Mouse (Mus musculus) heart, postnatal 36 days (tissue): Measurements from ENCODE around the gene Mipep. TPM values are rescaled to one million over a fixed set of nuclear protein-coding genes. Genes with fewer than 3 reads are reported as not detected.
A peak's percentile ranks its signal among the peaks of the same experiment; 100 is the strongest.

Experiments used
- DNase-seq, 2 experiments: peaks; one replicate each; pipeline ENCODE4 v3.0.0; 2021 to 2022
- intact Hi-C: fragments of 180-260 bp; cut with DNase I; formaldehyde crosslinking; loops from one replicate; pipeline ENCODE4 v1.15.1; 2025
- total RNA-seq, 2 experiments: library from RNA; stranded (reverse); gene quantifications; 2 replicates each; pipeline ENCODE4 v1.2.3; 2021

The Mipep gene
- 10 to 100 TPM; 61.9 to 62.4 TPM for total RNA-seq

DNA sequence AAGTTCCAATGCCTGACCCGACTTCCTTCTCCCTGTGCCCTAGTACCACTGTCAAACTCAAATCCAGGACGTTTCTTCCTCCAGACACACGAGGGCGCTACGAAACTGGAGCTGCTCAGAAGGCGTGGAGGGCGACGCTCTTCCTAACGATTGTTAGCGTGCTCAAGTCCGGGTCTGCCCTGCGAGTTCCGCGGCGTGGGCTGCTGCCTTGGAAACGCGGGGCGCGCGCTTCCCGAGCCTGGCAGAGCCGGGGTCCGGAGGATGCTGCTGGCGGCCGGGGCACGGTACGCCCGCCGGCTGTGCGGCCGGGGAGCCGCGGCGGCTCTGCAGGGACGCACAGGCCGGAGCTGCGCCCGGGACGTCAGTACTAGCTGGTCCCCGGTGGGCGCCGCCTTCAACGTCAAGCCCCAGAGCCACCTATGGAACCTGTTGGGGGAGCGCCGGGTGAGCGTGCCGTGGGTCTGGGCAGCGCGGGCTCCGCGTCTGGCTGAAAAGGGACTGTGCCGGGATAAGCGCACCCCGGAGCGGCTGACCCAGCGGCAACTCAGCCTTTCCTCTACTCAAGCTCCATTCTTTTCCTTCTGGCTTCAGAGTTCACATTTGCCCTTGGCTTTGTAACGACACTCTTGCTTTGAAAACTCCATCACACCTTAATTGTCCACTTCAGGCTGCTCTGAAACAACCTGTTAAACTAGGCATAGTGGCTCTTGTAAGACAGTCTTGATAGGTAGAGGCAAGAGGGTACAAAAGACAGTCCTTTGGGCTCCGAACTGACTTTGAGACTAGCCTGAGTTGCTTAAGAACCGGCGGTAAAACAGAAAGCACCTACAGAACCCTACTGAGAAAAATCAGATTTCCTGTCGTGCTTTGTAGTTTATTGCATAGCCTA lies at the start of gene Mipep:
Mipep (plus strand) TSS at position 147 of the 889 bp plus-strand sequence.
- DNase-seq = peak; percentile 82 to 86
- intact Hi-C loops = no loop called here

DNA sequence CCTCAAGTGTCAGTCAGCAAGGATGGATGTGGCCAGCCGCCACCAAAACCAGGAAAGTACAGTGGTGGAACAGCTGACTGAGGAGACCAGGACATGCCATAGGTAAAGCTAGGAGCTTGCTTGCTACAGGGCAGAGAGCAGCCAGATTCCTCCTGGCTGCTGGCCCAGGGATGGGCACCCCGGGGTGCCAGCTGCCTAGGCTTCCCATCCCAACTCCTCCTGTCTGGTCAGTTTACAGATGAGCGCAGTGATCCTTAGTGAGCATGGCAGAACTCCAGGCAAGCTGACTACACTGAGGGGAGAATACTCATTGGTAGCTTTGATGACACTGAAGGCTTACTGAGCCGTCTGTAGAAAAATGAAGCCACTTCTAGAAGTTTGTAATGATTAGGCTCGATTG lies 49.2 kb upstream of the Mipep start:
- no peak for DNase-seq
- intact Hi-C loops = no loop called here

DNA sequence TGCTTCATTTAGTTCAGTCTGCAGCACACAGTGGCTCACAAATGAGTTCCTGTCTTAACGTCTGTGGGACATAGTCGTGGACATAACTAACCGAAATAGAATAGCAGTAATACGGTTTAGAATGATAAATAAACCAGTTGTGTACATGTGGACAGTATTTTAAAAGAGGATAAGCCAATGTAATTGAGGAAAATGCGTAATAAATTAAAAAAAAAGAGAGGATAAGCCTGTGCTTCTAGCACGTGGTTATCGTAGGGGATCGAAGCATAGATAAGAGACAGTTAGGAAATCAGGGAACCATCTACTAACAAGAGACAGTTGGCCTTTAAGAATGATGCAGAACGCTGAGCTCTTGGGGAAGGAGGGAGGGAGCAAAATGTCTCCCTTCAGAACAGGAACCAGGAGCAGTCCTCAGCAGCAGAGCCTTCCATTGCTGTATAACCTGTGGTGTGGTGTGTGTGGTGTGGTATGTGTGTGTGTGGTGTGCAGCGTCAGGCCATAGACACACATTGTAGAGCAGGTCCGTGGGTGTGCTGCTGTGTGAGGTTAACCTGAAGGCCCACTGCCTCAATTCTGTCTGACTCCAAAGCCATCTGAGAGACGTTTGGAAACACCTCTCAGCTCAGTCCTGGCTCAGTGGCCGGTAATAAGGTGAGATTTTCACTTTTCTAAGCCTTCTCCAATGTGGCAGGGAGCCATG lies 48.4 kb upstream of the Mipep start:
- intact Hi-C loops = no loop called here
- peak in 1 of 2 experiments; percentile 32 for DNase-seq

DNA sequence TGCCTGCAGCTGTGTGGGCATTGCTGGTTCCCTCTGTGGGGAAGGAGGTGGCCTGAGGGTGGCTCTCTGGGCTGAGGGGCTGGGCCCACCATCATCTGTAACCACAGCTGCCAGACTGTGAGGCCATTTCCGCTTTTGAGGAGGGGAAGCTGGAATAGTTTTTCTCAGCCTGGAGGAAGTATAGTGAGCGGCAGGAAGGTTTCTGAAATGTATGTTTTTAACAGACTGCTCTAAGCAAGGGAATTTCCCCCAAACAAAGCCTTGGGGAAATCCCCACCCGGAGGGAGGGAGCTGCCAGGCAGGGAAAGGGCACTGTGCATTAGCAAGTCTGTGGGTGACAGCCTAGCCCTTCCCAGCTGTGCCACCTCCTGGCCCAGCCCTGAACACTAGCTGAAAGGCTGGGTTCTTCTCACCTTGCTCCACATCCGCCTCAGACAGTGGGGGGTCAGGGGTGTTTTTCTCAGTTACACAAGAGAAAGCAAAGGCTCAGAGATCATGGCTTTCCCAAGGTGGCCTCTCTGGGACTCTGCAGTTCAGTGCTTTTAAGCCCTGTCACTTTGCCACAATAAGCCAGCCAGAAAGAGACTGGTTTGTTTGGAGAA lies 47.7 kb upstream of the Mipep start:
- peak; percentile 55 to 65 for DNase-seq
- intact Hi-C loops = no loop called here

DNA sequence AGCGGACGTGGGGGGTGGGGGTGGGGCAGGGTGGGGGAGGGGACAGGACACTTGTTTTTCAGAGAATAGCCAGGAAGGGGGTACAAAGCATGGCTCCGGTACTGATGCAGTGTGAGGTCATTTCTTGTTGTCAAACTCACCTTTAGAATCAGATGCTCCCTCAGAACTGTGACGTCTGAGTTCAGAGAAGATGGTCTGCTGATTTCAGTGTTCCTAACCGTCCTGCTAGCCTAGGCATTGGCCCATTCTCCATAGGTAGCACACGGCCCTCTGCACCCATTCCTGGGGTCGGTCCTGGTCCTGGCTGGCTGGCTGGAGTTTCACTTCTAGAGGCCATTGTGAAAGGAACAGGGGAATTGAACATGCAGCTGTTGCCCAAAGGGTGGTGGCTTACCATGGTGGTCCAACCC lies 47.2 kb upstream of the Mipep start:
- DNase-seq = no peak
- intact Hi-C loops = no loop called here

DNA sequence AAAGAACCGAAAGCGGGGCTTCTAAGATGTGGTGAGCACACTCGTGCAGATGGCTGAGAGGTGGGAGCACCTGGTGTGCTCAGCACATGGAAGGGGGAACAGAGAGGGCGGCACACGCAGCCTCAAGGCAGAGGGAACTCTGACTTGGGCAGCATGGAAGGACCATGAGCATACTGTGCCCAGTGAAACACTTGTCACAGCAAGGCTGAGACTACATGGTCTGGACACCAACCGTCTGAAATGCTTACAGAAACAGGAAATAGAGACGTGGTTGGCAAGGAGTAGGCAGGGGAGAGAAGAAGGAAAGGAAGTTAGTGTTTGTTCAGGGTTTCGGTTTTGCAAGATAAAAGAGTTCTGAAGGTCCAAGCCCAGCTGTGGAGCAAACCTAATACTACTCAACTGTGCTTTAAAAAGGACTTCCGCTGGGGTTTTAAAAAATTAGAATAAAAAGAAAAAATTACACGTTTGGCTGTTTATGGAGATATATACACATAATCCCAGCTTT lies 45.9 kb upstream of the Mipep start:
- peak in 1 of 2 experiments; percentile 28 for DNase-seq
- intact Hi-C loops = no loop called here

DNA sequence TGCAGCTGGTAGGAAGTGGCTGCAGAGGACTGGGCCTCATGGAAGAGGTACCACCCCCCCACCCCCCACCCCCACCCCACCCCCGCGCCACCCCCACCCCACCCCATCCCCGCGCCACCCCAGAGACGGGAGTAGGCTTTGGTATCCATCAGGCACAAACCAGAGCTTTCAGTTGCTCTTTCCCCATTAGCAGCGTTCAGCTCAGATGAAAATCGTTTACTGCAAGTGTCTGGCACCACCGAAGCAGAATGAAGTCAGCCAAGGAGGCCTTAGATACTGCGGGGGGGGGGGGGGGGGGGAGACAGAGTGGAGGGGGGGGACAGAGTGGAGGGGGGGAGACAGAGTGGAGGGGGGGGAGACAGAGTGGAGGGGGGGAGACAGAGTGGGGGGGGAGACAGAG lies 45.2 kb upstream of the Mipep start:
- intact Hi-C loops = no loop called here
- DNase-seq = no peak

DNA sequence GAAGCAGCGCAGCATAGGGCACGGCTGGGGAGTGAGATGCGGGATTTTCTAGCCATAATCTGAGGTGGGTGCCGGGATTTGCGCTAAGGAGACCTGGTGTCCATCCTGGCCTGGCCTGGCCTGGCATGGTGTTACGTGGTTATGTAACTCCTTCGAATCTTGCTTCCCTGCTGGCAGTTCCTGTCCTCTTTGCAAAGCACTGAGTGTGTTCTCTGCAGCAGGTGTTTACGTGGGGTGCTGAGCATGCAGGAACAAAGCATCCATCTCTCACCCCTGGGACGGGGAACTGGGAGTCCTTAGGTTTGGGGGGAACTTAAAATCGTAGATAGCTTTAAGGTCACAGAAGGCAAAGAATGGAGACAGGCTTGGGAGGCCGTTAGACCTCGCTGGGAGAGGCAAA lies 44.8 kb upstream of the Mipep start:
- intact Hi-C loops = no loop called here
- peak in 1 of 2 experiments; percentile 41 for DNase-seq

DNA sequence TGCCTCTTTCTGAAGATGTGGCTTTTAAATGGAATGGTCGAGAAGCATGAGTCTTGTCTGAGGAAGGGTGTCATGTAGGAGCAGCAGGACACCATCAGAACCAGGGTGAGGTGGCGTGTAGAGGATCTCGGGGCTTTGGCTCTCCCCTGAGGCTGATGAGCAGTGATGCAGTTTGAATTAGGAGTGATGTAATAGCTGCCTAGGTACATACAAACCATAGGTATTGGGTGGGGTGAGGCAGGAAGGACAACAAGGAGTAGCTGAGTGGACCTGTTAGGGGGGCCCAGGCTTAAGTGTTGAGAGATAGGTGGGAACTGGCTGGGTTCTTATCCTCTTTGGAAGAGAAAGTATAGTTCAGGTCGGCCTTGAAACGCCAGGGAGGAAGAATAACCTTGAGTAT lies 43.9 kb upstream of the Mipep start:
- no peak for DNase-seq
- intact Hi-C loops = no loop called here

DNA sequence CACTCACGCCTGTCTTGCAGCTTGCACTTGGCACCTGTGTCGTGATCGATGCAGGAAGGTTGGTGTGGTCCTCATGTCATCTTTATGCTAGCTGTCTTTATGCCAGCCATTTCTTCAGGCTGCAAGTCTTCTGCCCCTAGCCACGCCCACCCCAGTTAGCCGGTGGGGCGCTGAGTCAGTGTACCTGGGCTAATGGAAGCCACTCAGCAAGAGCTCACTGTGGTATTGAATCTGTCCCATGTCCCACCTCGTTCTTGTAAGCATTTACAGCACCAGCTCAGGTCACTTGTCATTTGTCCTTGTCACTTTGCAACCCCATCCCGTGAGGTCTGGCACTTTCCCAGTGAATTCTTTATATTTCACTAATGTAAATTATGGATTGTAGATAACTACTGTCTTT lies 43.3 kb upstream of the Mipep start:
- intact Hi-C loops = no loop called here
- DNase-seq = no peak

DNA sequence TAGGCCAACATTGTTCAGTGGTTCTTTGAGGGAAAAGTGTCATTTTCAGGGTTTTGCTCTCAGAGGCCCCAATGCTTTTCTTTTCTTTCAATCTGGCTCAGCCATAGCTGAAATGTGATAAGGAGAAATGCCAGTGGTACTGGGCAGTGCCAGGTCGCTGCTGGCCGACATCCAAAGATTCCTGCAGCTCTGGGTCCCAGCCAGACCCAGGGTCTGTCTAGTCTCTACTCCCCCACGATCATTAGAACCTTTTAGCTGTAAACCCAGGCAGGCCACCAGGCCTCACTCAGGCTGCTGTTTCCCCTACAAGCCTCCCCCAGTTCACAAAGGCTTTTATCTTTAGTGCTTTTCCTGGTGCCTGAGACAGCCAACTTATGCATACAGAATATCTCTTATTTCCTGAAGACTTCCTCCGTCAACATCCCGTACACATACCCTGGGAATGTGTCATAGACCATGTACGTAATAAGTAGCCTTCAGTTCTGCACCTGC lies 42.8 kb upstream of the Mipep start:
- peak; percentile 67 to 69 for DNase-seq
- intact Hi-C loops = no loop called here

DNA sequence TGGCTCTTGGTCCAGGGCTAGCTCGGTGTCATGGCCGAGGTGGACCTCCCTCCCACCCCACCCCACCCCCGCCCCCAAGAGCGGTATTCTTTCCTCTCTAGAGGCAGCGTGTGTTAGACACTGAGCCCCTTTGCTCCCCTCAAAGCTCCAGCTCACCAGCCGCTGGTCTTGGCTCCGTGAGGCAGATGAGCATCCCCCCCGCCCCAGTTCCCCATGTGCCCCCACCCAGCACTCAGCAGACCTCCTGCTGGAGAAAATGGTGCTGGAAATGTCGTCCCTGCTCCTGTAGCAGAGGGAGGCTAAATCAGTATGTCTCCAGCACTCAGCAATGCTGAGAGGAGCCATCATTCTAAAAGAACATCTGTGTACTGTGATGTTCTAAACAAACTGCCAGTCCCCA lies 40.7 kb upstream of the Mipep start:
- DNase-seq = no peak
- intact Hi-C loops = no loop called here

DNA sequence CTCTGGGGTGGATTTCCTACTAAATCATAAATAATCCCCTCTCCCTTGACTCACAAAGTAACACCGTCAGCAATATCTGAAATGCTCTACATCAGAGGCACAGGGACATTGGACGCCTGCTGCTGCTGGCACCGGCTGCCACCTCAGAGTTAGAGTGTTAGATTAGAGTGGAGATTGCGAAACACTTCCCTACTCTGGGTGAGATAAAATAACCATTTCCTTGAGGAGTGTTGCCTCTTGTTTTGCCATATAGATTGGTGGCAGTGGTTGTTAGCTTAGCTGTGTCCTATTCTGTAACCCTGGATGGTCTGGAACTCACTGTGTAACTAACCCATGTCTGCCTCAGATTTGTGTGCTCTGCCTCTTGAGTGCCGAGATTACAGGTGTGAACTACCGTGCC lies 39.2 kb upstream of the Mipep start:
- no peak for DNase-seq
- intact Hi-C loops = no loop called here

DNA sequence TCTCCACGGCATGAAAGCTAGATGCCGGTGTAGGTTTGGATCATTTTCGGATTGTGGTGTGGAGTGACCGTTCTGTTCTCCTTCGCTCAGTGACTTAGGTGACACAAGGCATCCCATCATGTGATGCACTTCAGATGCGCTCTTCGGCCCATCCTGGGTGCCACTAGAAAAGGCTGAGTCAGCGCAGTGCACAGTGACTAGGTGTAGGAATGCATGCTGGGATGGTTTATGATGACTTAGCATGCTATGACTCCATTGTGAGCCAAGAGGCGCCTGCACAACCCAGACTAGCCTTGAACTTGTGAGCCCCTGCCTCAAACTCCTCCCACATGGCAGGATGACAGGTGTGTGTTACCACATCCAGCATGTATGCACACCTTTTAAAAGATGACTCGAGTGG lies 38.2 kb upstream of the Mipep start:
- no peak for DNase-seq
- intact Hi-C loops = no loop called here

DNA sequence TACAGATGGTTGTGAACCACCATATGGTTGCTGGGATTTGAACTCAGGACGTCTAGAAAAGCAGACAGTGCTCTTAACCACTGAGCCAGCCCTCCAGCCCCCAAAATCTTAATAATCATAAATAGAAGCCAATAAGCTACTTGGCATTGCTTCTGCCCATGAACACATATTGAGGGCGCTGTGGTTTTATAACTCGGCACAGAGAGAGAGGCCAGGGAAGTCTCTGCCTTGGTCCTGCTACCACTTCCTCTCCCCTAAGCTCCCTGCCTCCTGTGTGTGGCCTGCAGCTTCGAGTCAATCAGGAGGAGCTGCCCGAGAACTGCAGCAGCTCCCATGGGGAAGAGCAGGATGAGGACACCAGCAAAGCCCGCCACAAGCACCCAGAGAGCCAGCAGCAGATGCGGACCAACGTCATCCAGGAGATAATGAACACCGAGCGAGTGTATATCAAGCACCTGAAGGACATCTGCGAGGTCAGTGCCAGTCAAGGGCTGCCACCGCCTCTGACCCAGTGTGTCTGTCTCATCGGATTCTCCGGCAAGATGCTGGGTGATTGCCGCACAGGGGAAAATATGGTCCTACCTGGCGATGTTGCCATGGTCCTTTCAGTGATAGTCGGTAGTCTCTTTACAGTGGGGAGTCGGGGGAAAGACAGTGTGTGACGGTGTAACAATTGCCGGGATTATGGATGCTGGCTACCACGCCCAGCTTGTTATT lies 37.1 kb upstream of the Mipep start:
- intact Hi-C loops = no loop called here
- no peak for DNase-seq

DNA sequence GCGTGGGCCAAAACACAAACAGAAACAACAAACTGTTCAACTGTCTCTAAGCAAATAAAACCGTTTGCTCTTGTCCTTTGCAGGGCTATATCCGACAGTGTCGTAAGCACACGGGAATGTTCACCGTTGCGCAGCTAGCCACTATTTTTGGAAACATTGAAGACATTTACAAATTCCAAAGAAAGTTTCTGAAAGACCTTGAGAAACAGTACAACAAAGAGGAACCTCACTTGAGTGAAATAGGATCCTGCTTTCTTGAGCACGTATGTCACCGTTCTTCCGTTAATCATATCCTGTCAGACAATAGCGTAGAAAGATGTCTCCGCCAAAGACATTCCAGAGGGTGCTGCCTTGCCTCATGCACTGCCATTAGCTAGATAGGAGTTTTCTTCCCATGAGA lies 34.5 kb upstream of the Mipep start:
- intact Hi-C loops = no loop called here
- no peak for DNase-seq

DNA sequence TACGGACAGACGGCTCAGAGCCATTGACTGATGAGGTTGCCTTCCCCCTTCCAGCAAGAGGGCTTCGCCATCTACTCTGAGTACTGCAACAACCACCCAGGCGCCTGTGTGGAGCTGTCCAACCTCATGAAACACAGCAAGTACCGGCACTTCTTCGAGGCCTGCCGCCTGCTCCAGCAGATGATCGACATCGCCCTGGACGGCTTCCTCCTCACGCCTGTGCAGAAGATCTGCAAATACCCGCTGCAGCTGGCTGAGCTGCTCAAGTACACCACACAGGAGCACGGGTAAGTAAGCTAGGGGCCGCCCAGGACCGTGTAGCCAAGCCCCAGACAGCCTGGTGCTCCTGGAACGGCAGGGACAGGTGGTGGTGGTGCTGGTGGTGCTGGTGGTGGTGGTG lies 32.8 kb upstream of the Mipep start:
- intact Hi-C loops = no loop called here
- DNase-seq = no peak

DNA sequence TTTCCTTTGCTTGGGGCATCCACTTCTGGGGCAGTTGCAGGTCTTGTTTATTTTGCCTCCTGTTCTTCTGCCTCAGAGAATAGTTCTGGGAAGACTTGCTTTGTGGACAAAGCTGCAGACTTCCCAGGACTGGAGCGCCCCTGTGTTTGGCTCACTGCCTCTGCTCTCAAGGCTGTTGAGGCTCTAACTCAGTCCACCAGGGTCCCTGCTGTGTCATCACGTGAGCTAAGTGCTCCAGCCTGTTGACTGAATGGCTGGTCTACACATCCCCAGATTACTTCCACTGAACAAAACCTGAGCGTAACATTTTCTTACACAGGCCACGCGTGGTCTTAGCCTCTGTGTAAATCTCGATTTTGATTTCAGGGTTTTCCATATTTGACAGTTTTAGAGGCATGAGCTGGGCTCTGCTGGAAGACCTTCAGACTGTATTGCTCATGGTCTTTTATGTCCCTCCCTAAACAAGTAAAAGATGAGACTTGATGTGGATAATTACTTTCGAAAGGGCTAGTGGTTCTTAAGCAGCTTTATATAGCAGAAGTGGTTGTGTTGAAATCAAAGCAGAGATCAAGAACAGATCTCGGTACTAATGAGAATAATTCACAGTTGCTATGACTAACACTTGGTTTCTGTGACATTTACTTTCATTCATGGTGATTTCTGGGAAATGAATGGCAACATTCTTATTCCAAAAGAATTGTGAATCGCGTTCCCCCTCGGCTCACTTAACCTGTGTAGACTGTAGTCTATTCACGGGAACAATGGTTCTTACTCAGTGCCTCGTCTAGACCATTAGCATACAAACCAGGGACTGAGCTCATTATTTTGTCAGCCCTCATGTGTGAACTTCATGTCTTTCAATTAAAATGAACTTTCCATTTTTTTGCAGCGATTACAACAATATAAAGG lies 31.2 kb upstream of the Mipep start:
- no peak for DNase-seq
- intact Hi-C loops = no loop called here

DNA sequence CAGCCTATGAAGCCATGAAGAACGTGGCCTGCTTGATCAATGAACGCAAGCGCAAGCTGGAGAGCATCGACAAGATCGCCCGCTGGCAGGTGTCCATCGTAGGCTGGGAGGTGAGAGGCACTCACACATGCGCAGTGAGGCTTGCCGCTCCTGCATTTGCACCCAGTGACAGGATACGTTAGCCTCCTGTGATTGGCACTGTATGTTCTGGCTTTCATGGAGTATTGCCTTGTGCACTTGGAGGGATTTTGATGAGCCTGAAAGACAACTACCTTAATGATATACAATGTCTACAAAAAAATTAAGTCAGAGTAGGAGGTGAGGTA lies 30.6 kb upstream of the Mipep start:
- intact Hi-C loops = no loop called here
- DNase-seq = no peak

DNA sequence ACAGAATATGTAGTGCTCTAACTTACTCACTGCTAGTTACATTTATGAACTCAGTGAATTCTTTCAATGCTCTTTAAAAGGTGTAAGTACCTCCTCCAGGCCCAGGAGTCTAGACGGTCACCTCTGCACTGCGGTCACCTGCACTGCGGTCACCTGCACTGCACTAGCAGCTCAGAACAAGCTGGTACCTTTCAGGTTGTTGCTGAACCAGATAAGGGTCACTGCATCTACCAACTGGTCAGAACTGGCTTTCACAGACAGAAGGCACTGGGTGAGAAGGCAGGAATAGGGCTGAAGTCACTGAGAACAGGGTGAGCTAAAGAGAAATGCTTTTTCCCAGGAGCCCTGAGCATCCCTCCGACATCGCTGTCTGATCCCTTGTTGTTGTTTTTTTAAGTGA lies 29.7 kb upstream of the Mipep start:
- no peak for DNase-seq
- intact Hi-C loops = no loop called here
